Mouse (Mus musculus): ENCODE measurements around the gene Dpm3. TPM values are rescaled to one million over a fixed set of nuclear protein-coding genes. Genes with fewer than 3 reads are reported as not detected.

Dpm3 gene
- total RNA-seq, 2 experiments from 2014 or later, result 47.0 to 51.7 TPM

DNA sequence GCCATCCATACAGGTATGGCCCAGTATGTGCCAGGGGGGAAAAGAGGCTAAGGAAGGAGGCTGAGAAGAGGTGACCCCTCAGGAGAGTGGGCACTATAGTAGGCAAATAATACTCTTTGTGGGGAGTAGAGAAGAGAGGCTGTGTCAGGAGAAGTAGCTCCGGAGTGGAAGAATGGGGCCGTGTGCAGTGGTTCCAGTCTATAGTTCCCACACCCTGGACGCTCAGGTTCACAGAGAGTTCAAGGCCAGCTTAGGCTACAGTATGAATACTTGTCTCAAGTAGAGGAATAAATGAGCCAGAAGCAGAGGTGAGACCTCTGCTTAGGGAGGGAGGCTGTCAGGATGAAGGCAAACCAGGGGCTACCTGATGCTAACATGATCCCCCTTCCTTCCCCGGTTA, 29.9 kb upstream of the Dpm3 start:
- intact Hi-C loops (cut with DNase I), result no loop called here
- DNase-seq (ENCODE audit: low spot score in 2 of 2), result no peak

DNA sequence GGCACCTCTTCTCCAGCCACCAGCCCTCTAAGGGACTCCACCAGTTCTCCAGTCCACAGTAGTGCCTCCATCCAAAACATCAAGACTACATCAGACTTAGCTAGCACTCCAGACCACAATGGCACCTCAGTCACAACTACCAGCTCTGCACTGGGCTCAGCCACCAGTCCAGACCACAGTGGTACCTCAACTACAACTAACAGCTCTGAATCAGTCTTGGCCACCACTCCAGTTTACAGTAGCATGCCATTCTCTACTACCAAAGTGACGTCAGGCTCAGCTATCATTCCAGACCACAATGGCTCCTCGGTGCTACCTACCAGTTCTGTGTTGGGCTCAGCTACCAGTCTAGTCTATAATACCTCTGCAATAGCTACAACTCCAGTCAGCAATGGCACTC, 28.6 kb upstream of the Dpm3 start:
- intact Hi-C loops (cut with DNase I), result no loop called here
- DNase-seq (ENCODE audit: low spot score in 2 of 2), result no peak

DNA sequence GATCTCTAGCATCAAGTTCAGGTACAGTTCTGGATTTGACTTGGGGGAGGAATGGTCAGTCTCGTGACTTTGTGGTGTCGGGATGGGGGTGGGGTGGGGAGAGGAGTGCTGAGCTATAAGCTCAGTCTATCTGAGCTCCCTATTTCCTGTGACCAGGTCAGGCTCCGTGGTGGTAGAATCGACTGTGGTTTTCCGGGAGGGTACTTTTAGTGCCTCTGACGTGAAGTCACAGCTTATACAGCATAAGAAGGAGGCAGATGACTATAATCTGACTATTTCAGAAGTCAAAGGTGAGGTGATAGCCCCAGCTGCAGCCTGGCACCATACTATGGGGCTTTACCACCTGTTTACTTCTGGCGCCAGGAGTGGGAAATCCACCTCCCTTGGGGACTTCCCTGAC, 27.8 kb upstream of the Dpm3 start:
- intact Hi-C loops (cut with DNase I), result no loop called here
- DNase-seq (ENCODE audit: low spot score in 2 of 2), result no peak

DNA sequence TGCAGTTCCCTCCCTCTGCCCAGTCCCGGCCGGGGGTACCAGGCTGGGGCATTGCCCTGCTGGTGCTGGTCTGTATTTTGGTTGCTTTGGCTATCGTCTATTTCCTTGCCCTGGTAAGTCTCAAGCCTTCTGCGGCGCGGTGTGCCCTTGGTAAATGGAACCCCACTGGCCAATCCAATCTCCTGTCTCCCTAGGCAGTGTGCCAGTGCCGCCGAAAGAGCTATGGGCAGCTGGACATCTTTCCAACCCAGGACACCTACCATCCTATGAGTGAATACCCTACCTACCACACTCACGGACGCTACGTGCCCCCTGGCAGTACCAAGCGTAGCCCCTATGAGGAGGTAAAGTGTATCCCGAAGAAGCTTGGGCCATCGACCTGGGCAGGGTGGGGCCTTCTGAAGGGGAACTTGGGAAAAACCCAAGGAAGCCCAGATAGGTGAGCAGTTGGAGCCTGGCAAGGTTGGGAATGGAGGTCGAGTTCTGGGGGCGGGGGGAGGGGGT, 27.3 kb upstream of the Dpm3 start:
- DNase-seq (ENCODE audit: low spot score in 2 of 2), result no peak
- intact Hi-C loops (cut with DNase I), result no loop called here

DNA sequence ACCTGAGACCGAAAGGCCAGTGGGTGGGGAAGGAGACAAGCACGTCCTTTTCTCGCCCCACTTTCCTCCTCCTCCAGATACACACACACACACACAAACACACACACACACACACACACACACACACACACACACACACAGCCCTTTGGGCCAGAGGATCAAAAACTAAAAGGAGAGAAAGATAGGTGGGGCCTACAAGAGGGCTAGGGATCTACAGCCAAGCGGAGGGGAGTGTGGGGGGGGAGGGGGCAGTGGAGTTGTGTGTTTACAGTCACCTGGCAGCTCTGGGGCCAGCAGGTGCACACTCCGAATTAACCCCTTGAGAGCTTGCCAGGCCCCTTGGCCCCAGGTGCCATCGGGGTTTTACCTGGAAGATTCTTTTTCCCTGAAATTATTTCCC, 26.5 kb upstream of the Dpm3 start:
- no peak for DNase-seq (ENCODE audit: low spot score in 2 of 2)
- intact Hi-C loops (cut with DNase I), result no loop called here

DNA sequence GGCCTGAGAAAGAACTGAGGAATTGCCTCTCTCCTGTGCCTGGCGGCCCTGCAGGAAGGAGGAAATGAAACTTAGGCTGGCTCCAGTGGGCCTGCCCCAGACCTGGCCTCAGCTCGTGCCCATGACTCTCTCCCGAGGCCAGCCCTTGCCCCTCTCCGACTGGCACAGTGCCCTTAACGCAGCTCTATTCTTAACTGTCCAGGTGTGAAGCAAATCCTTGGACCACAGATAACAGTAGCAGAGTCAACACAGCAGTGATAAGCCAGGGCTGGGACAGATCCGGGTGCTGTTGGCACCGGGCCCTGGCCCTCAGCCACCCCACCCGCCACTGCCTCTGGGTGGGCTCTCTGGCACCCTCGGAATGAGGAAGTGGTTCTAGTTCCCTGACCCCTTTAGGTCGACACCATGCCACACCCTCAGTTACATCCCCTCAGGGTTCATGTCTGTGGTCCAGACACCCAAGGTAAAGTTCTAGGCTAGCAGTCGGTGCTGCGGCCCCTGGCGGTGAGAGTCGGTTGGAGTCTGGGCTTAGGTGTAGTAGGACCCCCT, 25.5 kb upstream of the Dpm3 start:
- intact Hi-C loops (cut with DNase I), result no loop called here
- no peak for DNase-seq (ENCODE audit: low spot score in 2 of 2)

DNA sequence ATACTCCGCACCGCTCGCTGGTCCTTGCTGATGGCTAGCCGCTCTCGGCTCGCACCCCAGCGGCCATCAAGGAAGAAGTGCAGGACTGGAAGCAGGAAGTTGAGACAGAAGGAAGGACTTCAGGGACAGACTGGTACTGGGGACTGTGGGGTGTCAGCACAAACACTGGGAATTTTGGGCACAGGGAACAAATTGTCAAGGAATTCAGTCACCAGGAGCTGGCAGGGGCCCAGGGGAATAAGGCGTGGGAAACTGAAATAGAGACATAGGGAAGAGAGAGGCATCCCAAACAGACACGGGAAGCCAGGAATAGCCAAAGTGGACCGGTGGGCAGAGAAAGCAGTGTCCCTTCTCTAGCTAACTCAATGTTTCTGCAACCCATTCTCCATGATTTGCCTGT, 22.6 kb upstream of the Dpm3 start:
- peak; percentile 55 to 64 for DNase-seq (ENCODE audit: low spot score in 2 of 2)
- intact Hi-C loops (cut with DNase I), result no loop called here

DNA sequence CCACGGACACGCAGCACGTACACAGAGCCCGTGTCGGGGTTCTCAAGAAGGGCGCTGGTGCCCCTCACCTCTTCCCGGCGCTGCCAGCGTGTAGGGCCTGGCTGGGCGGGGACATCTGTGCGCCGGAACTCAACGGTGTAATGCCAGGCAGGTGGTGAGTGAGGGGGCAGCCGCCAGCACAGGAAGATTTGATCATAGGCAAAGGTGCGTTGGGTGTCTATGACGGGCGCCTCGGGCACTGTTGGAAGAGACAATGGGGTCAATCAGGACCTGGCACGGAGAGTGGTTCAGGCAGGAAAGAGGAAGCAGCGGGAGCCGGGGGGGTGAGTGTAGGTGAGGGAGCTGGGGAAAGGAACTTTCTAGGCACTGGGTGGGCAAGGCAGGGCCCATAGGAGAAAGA, 21.5 kb upstream of the Dpm3 start:
- intact Hi-C loops (cut with DNase I), result no loop called here
- no peak for DNase-seq (ENCODE audit: low spot score in 2 of 2)

DNA sequence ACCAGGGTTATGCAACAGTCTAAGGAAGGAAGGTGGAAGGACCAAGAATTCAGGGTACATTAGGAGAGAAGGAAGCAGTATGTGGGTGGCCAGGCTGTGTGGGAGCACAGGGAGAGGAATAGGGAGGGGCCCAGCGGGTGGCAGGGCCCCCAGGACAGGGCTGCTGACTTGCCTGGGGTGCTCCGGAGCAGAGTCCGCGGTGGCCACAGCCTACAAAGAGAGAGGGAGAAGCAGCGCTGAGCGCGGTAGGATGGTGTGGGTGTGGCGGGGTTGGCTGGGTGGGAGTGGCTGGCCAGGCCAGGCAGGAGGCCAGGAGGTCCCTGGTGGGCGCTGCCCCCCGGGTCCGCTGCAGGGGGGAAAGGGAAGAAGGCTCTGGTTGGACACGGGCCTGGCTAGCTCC, 20.7 kb upstream of the Dpm3 start:
- peak in 1 of 2 experiments; percentile 5 for DNase-seq (ENCODE audit: low spot score in 2 of 2)
- intact Hi-C loops (cut with DNase I), result no loop called here

DNA sequence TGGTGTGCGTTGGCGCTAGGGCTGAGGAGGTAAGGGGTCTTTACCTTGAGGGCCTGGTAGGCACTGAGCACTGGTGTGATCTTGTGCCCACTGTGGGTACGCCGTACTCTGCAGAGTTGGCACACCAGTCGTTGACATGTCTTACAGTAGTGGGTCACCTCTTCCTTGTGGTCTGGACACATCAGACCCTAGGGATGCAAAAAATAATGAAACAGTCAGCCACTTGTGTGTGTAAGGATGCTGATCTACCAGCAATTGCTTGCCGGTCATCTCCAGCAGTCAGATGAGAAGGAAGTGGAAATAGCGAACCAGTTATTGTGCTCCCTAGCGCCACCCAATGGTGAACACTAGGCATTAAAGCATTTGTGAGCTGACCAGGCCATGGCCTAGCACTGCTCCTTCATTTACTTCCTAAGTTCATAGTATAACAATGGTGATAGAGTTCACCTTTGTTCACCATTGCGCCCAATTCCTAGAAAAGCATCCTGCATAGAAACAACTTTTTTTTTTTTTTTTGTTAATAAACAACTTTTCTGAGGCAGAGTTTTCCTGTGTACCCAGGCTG, 16.7 kb upstream of the Dpm3 start:
- intact Hi-C loops (cut with DNase I), result loop anchor here (5.0 kb wide), 1 partner anchor 45 kb away; no protein-coding TSS in a partner anchor
- peak in 1 of 2 experiments; percentile 58 for DNase-seq (ENCODE audit: low spot score in 2 of 2)

DNA sequence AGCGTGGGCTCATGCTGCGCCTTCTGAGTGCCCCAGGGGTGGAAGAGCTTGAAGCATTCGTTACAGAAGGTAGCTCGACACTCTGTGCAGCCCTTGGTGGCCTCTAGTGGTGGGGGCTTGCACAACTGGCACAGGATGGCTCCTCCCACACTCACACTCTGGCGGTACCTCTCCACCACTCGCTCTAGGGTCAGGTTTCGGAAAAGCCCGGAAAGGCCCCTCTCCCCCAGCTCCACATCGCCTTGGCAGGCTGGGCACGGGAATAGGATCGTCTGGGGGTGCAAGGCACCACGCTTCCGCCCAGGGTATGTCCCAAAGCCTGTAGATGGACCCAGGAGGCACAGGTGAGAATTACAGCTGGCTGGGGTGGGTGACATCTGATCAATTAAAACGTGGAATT, 15.5 kb upstream of the Dpm3 start:
- no peak for DNase-seq (ENCODE audit: low spot score in 2 of 2)
- intact Hi-C loops (cut with DNase I), result loop anchor here (5.0 kb wide), 1 partner anchor 46 kb away; no protein-coding TSS in a partner anchor

DNA sequence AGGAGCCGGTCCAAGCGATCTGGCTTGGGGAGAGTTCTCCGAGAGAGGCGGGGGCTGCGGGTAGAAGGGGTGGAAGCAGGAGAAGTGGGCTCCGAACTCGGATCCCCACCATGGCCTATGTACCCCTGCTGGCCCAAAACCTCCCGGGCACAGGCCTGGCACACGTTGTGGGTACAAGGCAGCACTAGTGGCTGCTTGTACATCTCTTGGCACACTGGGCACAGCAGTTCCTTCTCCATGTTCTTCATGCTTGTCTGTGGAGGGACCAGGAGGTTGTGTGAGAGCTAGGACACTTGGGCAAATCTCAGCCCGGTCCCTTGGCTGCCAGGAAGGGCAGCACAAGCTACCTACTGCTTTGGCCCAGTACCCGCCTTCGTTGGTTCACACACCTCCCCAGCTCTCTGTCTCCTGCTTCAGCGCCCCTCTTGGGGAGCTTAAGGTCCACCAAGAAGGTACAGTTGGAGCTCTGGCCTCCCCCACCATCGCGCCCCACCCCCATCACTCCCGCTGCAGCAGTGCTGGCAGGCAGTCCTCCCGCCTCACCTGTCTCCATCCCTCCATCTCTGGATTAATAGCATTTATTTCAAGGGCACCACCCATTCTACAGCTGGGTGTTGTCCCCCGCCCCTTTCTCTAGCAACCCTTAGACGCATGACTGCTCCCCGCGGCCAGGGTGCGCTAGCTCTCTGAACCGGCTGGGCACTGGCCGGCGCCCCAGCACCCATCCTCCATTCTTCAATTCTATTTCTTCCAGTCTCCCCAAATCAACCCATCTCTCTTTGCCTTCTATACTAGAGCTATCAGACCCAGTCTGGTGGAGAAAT, 14.8 kb upstream of the Dpm3 start:
- intact Hi-C loops (cut with DNase I), result loop anchor here (5.0 kb wide), 1 partner anchor 47 kb away; no protein-coding TSS in a partner anchor
- peak in 1 of 2 experiments; percentile 50 for DNase-seq (ENCODE audit: low spot score in 2 of 2)

DNA sequence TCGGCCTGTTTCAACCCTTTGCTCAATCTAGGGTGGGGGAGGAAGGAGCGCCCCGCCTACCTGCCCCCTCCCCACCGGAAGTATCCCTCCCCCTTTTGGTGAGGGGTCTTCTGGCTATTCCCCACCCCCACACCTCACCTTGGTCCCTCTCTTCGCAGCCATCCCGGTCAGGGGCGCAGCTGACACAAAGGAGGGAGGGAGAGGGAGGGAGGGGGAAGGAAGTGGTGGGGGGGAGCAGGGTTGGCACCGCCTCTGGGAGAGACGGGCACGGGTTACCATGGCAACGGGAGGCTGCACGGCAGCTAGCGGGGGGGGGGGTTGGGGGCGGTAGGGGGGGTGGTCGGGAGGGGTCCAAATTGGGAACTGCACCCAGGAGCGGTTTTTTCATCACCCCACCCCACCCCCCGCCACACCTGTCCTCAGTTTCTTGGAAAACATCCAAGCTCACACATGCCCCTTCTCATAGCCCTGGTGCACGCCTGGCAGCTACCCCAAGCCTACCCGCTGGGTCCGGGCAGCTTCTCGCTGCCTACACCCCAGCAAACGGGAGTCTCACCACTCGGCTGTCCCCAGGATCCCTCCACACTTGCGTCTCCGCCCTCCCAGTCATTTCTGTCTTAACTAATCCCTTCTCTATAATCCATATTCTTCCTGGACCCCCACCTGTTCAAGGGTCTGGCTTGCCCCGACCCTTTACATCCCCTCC, 14.0 kb upstream of the Dpm3 start:
- DNase-seq (ENCODE audit: low spot score in 2 of 2), result peak; percentile 63 to 73
- intact Hi-C loops (cut with DNase I), result loop anchor here (5.0 kb wide), 1 partner anchor 48 kb away; no protein-coding TSS in a partner anchor

DNA sequence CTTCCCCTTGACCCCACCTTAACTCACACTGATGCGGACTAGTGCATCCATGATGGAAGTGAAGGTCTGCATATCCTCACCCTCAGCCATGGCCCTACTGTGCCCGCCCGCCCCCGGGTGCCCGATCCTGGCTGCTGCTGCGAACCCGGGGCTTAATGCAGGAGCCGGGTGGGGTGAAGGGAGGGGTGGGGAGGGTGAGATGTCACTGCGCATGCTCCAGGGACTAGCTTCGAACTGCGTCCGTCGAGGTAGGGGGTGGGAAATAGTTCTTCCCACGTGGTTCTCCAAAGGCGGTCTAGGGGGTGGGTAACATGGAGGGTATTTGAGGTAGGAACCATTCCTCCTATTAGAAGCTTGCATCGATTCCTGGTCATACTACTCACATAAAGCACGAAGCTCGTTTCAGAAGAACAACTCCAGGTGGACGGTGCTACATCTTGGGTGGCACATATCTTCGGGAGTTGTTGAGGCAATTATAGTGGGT, 13.4 kb upstream of the Dpm3 start, which contains the start of gene Krtcap2:
TSS of gene Krtcap2 (plus strand) at position 279 of the 484 bp plus-strand sequence.
- DNase-seq (ENCODE audit: low spot score in 2 of 2), result peak; percentile 68 to 73
- intact Hi-C loops (cut with DNase I), result no loop called here

DNA sequence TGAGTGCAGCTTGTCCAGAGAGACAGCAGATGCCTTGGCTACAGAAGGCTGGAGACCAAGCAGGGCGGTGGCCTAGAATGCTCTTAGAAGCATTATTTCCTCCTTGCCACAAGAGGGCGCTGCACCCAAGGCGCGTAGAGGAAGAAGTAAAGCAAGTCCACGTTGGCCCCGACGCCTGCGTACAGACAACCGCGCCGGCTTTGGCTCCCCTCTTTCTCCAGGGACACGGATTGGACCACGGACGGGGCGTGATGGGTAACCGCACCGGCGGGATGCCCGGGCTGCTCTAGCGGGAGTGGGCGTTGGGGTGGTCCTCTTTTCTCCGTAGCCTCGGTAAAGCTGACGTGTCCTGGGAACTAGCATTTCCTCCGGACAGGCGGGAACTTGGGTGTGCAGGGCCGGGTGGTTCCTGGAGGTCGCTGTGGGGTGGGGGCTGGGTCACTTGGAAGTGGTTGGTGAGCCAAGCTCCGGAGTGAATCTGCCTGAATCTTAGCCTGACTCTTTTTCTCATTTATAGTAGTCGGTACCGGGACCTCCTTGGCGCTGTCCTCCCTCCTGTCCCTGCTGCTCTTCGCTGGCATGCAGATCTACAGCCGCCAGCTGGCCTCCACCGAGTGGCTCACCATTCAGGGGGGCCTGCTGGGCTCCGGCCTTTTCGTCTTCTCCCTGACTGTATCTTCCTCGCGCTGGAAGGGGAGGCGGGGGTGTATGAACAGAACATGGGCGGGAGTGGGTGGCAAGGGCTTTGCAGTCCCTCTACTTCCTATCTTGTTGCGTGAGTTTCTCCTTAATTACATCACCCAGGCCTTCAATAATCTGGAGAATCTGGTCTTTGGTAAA, 12.7 kb upstream of the Dpm3 start, which contains the start of gene Trim46:
TSS of gene Trim46 (minus strand) at position 49 of the 840 bp plus-strand sequence.
- intact Hi-C loops (cut with DNase I), result no loop called here
- peak; percentile 92 to 93 for DNase-seq (ENCODE audit: low spot score in 2 of 2)

DNA sequence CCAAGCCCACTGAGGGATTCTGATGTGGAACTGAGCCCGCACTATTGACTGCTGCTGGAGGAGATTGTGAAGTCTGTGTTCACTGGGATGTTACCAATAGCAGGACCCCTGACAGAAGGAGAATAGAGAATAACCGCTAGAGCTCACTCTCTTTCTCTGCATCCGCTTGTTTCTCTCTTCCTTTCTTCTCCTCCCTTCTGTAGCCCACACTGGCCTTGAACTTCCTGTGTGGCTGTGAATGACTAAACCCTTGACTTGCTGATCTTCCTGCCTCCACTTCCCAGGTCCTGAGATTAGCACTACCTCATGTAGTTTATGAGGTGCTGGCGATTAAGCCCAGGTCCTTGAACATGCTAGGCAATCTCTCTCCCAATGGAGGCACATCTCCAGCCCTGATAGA, 11.7 kb upstream of the Dpm3 start:
- peak in 1 of 2 experiments; percentile 3 for DNase-seq (ENCODE audit: low spot score in 2 of 2)
- intact Hi-C loops (cut with DNase I), result no loop called here

DNA sequence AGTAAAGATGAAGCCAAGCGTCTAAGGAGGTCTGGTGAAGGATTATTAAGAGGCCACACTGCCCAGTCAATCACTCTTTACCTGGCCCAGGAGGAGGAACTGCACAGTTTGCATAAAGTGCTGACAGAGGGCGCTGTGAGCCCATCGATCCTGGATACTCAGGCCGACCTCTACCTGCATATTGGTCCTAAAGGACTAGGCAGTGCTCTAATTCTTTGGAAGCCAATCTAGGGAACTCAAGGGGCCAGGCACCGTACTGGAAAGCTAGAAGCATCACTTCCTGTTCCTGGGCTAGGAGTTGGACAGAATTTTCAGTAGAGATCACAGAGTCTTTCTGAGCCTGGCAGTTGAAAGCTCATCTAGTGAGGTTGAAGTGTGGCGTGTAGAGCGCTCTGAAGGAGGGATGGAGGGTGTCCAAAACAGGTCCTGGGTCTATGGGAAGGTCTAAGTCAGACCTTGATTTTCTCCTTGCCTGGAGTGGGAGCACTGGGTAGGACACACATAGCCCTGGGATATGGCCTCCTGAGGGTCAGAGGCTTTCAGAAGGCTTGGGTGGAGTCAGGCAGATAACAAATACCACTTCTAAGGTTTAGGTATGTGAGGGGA, 8.6 kb upstream of the Dpm3 start:
- no peak for DNase-seq (ENCODE audit: low spot score in 2 of 2)
- intact Hi-C loops (cut with DNase I), result loop anchor here (1.0 to 2.0 kb wide), 2 partner anchors 32 to 58 kb away; no protein-coding TSS in a partner anchor

DNA sequence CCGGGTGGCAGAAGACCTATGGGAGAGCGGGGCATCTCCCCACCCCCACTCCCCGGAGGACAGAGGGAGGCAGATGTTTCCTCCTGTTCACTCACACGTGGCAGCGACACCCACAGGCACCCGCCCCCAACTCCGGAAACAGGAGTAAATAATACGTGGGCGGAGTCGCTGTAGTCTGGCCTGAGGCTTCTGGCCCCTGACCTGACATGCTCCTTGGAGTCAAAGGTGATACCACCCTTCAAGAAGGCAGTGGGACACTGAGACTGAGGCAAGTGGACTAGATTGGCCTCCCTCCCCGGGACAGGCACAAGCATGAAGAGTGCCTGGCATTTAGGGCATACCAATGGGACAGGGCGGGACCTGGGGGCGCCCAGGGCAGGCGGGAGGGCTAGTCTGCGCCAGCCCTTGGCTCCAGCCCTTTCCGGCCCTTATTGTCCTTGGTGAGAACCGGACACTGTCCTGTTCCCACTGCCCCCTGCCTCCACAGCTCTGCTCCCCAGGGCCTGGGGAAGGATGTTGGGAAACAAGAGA, 7.7 kb upstream of the Dpm3 start:
- DNase-seq (ENCODE audit: low spot score in 2 of 2), result no peak

More for the DNA sequence above, 7.7 kb upstream of the Dpm3 start:
- intact Hi-C loops (cut with DNase I), result loop anchor here (2.0 kb wide), 1 partner anchor 57 kb away; no protein-coding TSS in a partner anchor
